Comparison of ENCODE assay signal across 29 mouse cellular contexts in the genomic region with DNA sequence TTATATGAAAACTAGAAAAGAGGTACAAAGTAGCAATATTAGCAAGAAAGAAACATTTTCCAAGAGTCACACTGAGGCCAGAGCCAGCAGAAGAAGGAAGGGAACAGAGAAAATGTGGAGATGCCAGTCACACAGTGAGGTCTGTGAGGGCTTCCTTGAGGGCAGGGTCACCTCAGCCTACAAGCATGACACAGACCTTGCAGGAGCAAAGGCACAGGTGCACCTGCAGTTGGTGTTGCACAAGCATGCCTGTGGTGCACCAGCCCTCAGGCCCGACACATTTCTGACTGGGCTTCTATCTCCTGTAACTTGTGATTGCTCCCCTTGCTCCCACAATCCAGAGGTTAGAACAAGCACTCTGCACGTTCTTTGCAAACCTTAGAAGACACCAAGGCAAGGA. TPM values are rescaled to one million over a fixed set of nuclear protein-coding genes. Genes with fewer than 3 reads are reported as not detected.
DNase-seq lines count a peak whose midpoint lies in the region; ATAC-seq and TF ChIP-seq lines count a peak whose summit lies in the region.
"Had no signal": no experiment of that assay in that cellular context is flagged by ENCODE, and none has a peak within 500 bp of the region (broad histone marks: within the 10 kb centered on the region; RNA-seq: fewer than 3 reads in every experiment).

No protein-coding gene starts in this region.

- no peaks in the 10 kb centered on the region for H3K36me3 ChIP-seq in heart, embryonic 16.5 days (ENCODE audit: control insufficient read depth, insufficient read depth)
- no peaks in the 10 kb centered on the region for H3K36me3 ChIP-seq in kidney, adult 2 months (ENCODE audit: control insufficient read depth, insufficient read depth, low read length)
- H3K36me3 ChIP-seq: embryonic facial prominence, embryonic 13.5 days; embryonic facial prominence, embryonic 15.5 days; forebrain, embryonic 10.5 days; forebrain, embryonic 12.5 days had no signal

- no peak for DNase-seq in heart, adult 9 months (ENCODE audit: low spot score in 2 of 2)
- no peak for DNase-seq in kidney, adult 2 months
- no peak for DNase-seq in kidney, adult 8-10 months
- DNase-seq in A20 (ENCODE audit: low read depth, low spot score): peak; percentile 51
- DNase-seq in adrenal gland, adult (ENCODE audit: inconsistent age in 2 of 2, low spot score in 1 of 2): no peak
- DNase-seq: adrenal gland, adult 2 months; adrenal gland, postnatal 10 days; adrenal gland, postnatal 25 days; B cell, adult 2 months; cerebellum, adult 11 months; cerebellum, adult 18-20 months; cerebellum, adult 8-10 months; cerebellum, adult 9-11 months; cerebellum, postnatal 14 days; cerebellum, postnatal 36 days; embryo, embryonic 11 days had no signal

- 0 out of 2 replicates have a peak, but pooled peaks have one; percentile 37 for ATAC-seq in heart, embryonic 16.5 days (replicated peaks; ENCODE audit: extremely low read depth, insufficient read depth, low FRiP score)
- ATAC-seq: activated CD4-positive, CD25-positive, alpha-beta regulatory T cell, adult 4 months; CD4-positive, CD25-positive, alpha-beta regulatory T cell, adult 4 months; forebrain, embryonic 14.5 days; forebrain, embryonic 16.5 days; Patski had no signal

- no peak overlapping the region for H3K9ac ChIP-seq in heart, embryonic 16.5 days (ENCODE audit: low read length)
- H3K9ac ChIP-seq: embryonic facial prominence, embryonic 13.5 days; embryonic facial prominence, embryonic 15.5 days; forebrain, embryonic 12.5 days had no signal

- no peak for TF ChIP-seq POLR2A in kidney, adult 2 months (IDR thresholded peaks at IDR 0.05; ENCODE audit: low read depth, low read length)

- no peak overlapping the region for H3K4me3 ChIP-seq in heart, embryonic 16.5 days (ENCODE audit: low read length)
- no peak overlapping the region for H3K4me3 ChIP-seq in kidney, adult 2 months (ENCODE audit: insufficient read depth, low read depth, low read length)
- H3K4me3 ChIP-seq: embryonic facial prominence, embryonic 13.5 days; embryonic facial prominence, embryonic 15.5 days; erythroblast, embryonic 14.5 days; forebrain, embryonic 10.5 days; forebrain, embryonic 12.5 days had no signal

- WGBS in heart, embryonic 16.5 days: 75% methylated on average over 2 of the region's 2 CpGs
- WGBS in kidney, adult 2 months: 59% methylated on average over 2 of the region's 2 CpGs

- no peaks in the 10 kb centered on the region for H3K9me3 ChIP-seq in heart, embryonic 16.5 days (replicated peaks; ENCODE audit: control insufficient read depth, low read length)
- H3K9me3 ChIP-seq: embryonic facial prominence, embryonic 13.5 days; embryonic facial prominence, embryonic 15.5 days; forebrain, embryonic 10.5 days; forebrain, embryonic 12.5 days; G1E had no signal

- H3K27ac ChIP-seq in heart, embryonic 16.5 days (ENCODE audit: low read length): no peak overlapping the region
- H3K27ac ChIP-seq in kidney, adult 2 months (ENCODE audit: insufficient read depth, low read depth, low read length): peak overlapping the region; percentile 63
- H3K27ac ChIP-seq: embryonic facial prominence, embryonic 13.5 days; embryonic facial prominence, embryonic 15.5 days; forebrain, embryonic 10.5 days; forebrain, embryonic 12.5 days had no signal

- no peak overlapping the region for H3K4me2 ChIP-seq in heart, embryonic 16.5 days (ENCODE audit: low read depth, low read length)
- H3K4me2 ChIP-seq: embryonic facial prominence, embryonic 13.5 days; embryonic facial prominence, embryonic 15.5 days; forebrain, embryonic 12.5 days had no signal

- no peaks in the 10 kb centered on the region for H3K27me3 ChIP-seq in heart, embryonic 16.5 days (ENCODE audit: control insufficient read depth, insufficient read depth, low read length)
- no peaks in the 10 kb centered on the region for H3K27me3 ChIP-seq in kidney, adult 2 months (replicated peaks; ENCODE audit: control insufficient read depth, insufficient read depth, low read length)
- H3K27me3 ChIP-seq: CH12.LX; embryonic facial prominence, embryonic 13.5 days; embryonic facial prominence, embryonic 15.5 days; forebrain, embryonic 12.5 days; Patski had no signal

- no peak for TF ChIP-seq CTCF in kidney, adult 2 months (conservative IDR thresholded peaks at IDR 0.05; ENCODE audit: insufficient read depth, insufficient read length, low read depth, low read length)

- peaks cover 7% of the 10 kb centered on the region for H3K4me1 ChIP-seq in heart, embryonic 16.5 days (ENCODE audit: control insufficient read depth, insufficient read depth, low read length)
- H3K4me1 ChIP-seq in kidney, adult 2 months (ENCODE audit: control insufficient read depth, insufficient read depth, low read length): peaks cover 21% of the 10 kb centered on the region
- H3K4me1 ChIP-seq: embryonic facial prominence, embryonic 15.5 days; forebrain, embryonic 12.5 days had no signal

RNA-seq across cellular contexts. Expression of gene Arhgap10, which starts 57.4 kb away (rescaled TPM):
- polyA plus RNA-seq in heart, embryonic 16.5 days (2015; fragmentation: Nextera tagmentation; extraction: Ambion mirVana): 29.7 and 33.9 TPM in 2 replicates
- polyA plus RNA-seq in kidney, adult 2 months (2012; rRNA removed): 26.9 and 28.0 TPM in 2 replicates
